Mouse (Mus musculus): ENCODE results near the gene Umad1. TPM values are rescaled to one million over a fixed set of nuclear protein-coding genes. Genes with fewer than 3 reads are reported as not detected.
A peak's percentile ranks its signal among the peaks of the same experiment; 100 is the strongest.

Umad1 gene
- polyA plus RNA-seq, 1 experiment from 2014 or later = 62.2 TPM

DNA sequence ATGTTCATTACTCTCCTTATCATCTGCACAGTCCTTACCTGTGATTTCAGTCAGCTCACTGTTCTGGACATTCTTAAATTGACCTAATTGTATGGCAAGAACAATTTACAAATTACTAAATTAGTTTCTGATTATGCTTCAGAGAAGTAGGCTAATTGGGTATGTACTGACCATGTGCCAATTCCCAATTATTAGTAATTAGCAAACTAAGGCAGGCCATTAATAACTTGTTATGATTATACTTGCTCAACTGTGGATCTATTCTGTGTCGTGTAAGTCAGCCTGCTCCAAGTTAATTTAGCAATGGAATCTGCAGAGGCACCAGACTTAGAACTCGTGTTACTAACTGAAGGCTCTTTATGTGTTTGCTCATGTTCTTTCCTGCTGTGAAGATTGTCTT lies 114.0 kb downstream of the Umad1 start:
- Histone ChIP-seq H3K4me2 (no peak overlapping the region), H3K27ac (replicated peaks) (no peak overlapping the region), H3K9me3 (replicated peaks) (no peaks in the 10 kb centered on the region), H3K9ac (replicated peaks) (no peak overlapping the region), H3K27me3 (replicated peaks) (no peaks in the 10 kb centered on the region), H3K4me1 (no peaks in the 10 kb centered on the region), H3K36me3 (peaks cover 6% of the 10 kb centered on the region), H3K4me3 (replicated peaks) (no peak overlapping the region)
- WGBS = 46% methylated on average over 2 of the region's 2 CpGs
- no peak for ATAC-seq (ENCODE audit: low FRiP score)

DNA sequence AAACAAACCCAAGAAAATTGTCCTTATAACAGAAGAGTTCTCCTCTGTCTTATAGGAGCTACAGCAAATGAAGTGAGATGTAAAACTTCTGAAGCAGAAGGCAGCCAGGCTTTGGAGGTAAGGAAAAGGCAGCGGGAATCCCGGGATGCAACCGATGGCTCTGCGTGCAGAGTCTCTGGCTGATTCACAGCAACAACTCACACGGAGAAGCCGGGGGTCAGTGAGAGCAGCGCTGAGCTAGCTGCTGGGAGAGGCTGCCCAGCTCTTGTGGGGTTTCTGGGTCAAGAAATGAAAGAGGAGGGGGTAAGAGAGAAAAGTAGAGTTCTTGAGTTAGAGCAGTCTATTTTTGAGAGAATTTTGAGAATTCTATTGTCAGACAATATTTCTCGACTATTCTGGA lies 114.8 kb downstream of the Umad1 start:
- Histone ChIP-seq H3K4me3 (replicated peaks) (no peak overlapping the region), H3K4me2 (no peak overlapping the region), H3K9me3 (replicated peaks) (no peaks in the 10 kb centered on the region), H3K27me3 (replicated peaks) (no peaks in the 10 kb centered on the region), H3K9ac (replicated peaks) (no peak overlapping the region), H3K36me3 (peaks cover 13% of the 10 kb centered on the region), H3K4me1 (no peaks in the 10 kb centered on the region), H3K27ac (replicated peaks) (no peak overlapping the region)
- no peak for ATAC-seq (ENCODE audit: low FRiP score)
- 52% methylated on average over 8 of the region's 8 CpGs for WGBS

DNA sequence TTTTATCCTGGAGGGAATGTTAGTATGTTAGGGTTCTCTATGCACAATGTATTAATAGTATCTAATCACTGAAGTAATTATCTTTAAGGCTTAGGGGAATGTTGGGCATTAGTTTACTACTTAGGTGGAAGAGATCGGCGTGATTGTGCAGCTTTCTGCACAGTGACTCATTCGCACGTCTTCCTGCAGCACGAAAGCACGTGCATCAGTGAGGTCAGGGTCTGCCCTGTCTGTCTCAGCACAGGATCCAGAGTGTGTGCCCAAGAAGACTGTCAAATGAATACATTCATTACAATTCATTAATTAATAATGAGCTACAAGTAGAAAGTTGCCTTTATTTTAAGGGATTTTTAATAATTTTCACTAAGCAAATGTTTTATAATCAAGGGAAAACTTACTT lies 115.2 kb downstream of the Umad1 start:
- H3K36me3 ChIP-seq = peaks cover 13% of the 10 kb centered on the region
- no peaks in the 10 kb centered on the region for H3K9me3 ChIP-seq (replicated peaks)
- no peaks in the 10 kb centered on the region for H3K4me1 ChIP-seq
- H3K4me3 ChIP-seq (replicated peaks) = no peak overlapping the region
- WGBS = 77% methylated on average over 6 of the region's 6 CpGs
- no peaks in the 10 kb centered on the region for H3K27me3 ChIP-seq (replicated peaks)
- no peak overlapping the region for H3K9ac ChIP-seq (replicated peaks)
- H3K27ac ChIP-seq (replicated peaks) = no peak overlapping the region
- 0 out of 2 replicates have a peak, but pooled peaks have one; percentile 50 for ATAC-seq (ENCODE audit: low FRiP score)
- no peak overlapping the region for H3K4me2 ChIP-seq

DNA sequence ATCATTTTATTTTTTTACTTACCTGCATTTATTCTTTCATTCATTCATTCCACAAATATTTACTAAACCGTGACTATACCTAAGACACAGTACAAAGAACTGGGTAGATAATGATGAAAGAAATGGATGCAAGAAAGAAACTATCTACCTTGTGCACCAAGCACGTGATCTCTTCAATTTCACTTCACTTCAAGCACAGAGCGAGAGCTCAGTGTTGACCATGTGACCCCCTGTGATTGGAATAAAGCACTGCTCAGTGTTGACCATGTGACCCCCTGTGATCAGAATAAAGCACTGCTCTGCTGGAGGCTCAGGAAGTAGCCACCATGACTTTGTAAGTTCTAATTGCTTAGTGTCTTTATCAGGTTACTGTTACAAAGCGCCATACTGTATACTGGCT lies 115.6 kb downstream of the Umad1 start:
- Histone ChIP-seq H3K27me3 (replicated peaks) (no peaks in the 10 kb centered on the region), H3K27ac (replicated peaks) (no peak overlapping the region), H3K4me2 (no peak overlapping the region), H3K4me1 (no peaks in the 10 kb centered on the region), H3K36me3 (peaks cover 13% of the 10 kb centered on the region), H3K4me3 (replicated peaks) (no peak overlapping the region), H3K9ac (replicated peaks) (no peak overlapping the region), H3K9me3 (replicated peaks) (no peaks in the 10 kb centered on the region)
- 88% methylated on average over 4 of the region's 4 CpGs for WGBS
- no peak for ATAC-seq (ENCODE audit: low FRiP score)

DNA sequence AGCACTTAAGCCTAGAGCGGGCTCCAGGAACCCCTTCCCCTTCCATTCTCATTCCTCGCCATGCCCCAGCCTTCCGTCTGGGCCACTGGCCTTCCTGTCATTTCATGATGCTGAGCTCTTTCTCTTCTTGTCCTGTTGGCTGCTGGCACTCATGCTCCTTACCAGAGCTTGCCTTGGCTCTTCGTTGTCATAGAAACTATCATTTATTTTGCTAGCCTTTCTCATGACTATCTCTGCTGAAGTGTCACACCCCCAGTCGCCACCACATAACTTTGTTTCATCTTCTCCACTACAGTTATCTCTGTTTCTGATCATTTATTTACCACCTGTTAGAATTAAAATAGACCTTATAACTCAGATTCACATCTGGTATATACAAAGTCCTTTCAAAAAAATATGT lies 117.3 kb downstream of the Umad1 start:
- Histone ChIP-seq H3K4me3 (replicated peaks) (no peak overlapping the region), H3K4me1 (no peaks in the 10 kb centered on the region), H3K9me3 (replicated peaks) (no peaks in the 10 kb centered on the region), H3K36me3 (peaks cover 13% of the 10 kb centered on the region), H3K4me2 (no peak overlapping the region), H3K9ac (replicated peaks) (no peak overlapping the region), H3K27ac (replicated peaks) (no peak overlapping the region), H3K27me3 (replicated peaks) (no peaks in the 10 kb centered on the region)
- 97% methylated on average over 5 of the region's 5 CpGs for WGBS
- no peak for ATAC-seq (ENCODE audit: low FRiP score)

DNA sequence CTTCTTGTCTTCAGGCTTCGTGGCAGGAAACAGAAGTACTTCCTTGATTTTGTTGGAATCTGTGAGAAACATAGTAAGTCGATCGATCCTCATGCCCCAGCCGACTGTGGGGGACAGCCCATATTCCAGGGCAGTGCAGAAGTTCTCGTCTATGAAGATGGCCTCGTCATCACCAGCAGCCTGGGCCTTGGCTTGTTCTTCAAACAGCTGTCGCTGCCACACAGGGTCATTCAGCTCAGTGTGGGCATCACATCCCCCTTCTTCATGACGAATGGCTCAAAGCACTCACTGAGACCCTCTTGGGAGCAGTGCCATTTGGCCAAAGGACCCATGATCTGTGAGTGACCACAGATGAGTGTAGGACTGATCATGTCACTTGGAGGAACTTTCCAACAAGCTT lies 118.6 kb downstream of the Umad1 start:
- 95% methylated on average over 8 of the region's 8 CpGs for WGBS
- ATAC-seq (ENCODE audit: low FRiP score) = no peak
- Histone ChIP-seq H3K9ac (replicated peaks) (no peak overlapping the region), H3K4me2 (no peak overlapping the region), H3K27ac (replicated peaks) (no peak overlapping the region), H3K4me3 (replicated peaks) (no peak overlapping the region), H3K9me3 (replicated peaks) (no peaks in the 10 kb centered on the region), H3K4me1 (no peaks in the 10 kb centered on the region), H3K36me3 (peaks cover 13% of the 10 kb centered on the region), H3K27me3 (replicated peaks) (no peaks in the 10 kb centered on the region)

DNA sequence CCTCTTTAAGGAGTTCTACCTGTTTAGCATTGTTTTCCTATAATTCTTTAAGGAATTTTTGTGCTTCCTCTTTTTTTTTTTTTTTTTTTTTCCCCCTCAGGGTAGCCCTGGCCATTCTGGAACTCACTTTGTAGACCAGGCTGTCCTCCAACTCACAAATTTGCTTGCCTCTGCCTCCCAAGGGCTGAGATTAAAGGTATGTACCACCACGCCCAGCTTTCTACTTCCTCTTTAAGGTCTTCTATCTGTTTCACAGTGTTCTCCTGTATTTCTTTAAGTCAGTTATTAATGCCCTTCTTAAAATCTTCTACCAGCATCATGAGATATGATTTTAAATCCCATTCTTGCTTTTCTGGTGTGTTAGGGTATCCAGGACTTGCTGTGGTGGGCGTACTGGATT lies 130.2 kb downstream of the Umad1 start:
- ATAC-seq (ENCODE audit: low FRiP score) = no peak
- Histone ChIP-seq H3K9me3 (replicated peaks) (no peaks in the 10 kb centered on the region), H3K36me3 (no peaks in the 10 kb centered on the region), H3K4me2 (no peak overlapping the region), H3K4me1 (no peaks in the 10 kb centered on the region), H3K4me3 (replicated peaks) (no peak overlapping the region), H3K27me3 (replicated peaks) (no peaks in the 10 kb centered on the region), H3K27ac (replicated peaks) (no peak overlapping the region), H3K9ac (replicated peaks) (no peak overlapping the region)
- WGBS = 100% methylated on average over 2 of the region's 2 CpGs

DNA sequence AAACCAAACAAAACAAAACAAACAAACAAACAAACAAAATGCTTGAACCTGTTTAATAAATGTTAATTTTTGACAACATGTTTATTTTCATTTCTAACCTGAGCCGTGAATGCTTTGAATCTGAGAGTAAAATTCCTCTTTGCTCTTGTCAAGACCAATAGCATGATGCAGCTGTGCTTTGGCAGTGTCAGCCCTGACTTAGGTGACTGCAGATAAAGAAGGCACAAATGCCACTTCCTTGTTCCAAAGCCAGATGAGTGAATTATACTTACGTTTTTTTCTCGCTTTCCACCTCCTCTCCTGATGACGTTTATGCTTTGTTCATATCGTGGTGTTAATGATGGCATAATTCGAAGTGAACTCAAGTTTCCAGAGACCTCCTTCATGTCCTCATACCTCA lies 131.2 kb downstream of the Umad1 start:
- H3K4me3 ChIP-seq (replicated peaks) = no peak overlapping the region
- no peak overlapping the region for H3K4me2 ChIP-seq
- WGBS = 96% methylated on average over 6 of the region's 6 CpGs
- H3K4me1 ChIP-seq = no peaks in the 10 kb centered on the region
- H3K9ac ChIP-seq (replicated peaks) = no peak overlapping the region
- no peaks in the 10 kb centered on the region for H3K36me3 ChIP-seq
- no peak overlapping the region for H3K27ac ChIP-seq (replicated peaks)
- no peak for ATAC-seq (ENCODE audit: low FRiP score)
- H3K9me3 ChIP-seq (replicated peaks) = no peaks in the 10 kb centered on the region
- H3K27me3 ChIP-seq (replicated peaks) = no peaks in the 10 kb centered on the region

DNA sequence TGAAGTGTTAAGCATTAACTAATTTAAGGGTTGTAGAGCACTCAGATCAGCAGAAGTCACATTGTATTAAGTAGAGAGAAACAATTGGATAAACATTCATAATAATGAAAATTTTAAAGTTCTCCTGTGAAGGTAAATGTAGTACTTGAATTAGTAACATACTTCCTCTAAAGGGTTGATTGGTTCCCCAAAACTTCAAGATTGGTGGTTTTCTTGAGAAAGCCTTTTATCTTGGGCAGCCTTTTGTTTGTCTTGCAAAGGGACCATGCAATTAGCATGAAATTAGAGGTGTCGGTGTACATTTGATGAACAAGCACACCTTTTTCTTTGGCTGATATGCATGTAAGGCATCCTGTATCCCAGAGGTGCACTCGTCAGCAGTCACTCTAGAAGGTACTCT lies 131.8 kb downstream of the Umad1 start:
- 77% methylated on average over 2 of the region's 2 CpGs for WGBS
- Histone ChIP-seq H3K27me3 (replicated peaks) (no peaks in the 10 kb centered on the region), H3K9me3 (replicated peaks) (no peaks in the 10 kb centered on the region), H3K27ac (replicated peaks) (no peak overlapping the region), H3K9ac (replicated peaks) (no peak overlapping the region), H3K4me2 (no peak overlapping the region), H3K4me3 (replicated peaks) (no peak overlapping the region), H3K36me3 (no peaks in the 10 kb centered on the region), H3K4me1 (no peaks in the 10 kb centered on the region)
- no peak for ATAC-seq (ENCODE audit: low FRiP score)

DNA sequence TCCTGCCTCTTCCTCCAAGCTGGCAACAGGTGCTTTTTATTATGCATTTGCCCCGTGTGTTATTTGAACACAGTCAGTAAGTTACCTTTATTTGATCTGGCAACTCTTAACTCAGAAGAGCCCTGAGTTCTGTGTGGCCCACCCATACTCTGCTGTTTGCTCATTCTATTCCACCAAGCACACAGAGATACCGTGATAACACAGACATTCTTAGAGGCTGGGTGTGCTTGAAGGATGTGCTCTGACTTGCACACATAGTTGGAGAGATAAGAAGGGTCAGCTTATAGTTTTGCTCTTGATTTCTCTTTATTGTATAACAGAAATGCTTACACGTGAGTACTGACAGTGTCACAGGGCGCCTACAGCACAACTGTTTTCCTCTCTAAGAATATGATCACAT lies 133.9 kb downstream of the Umad1 start:
- Histone ChIP-seq H3K27me3 (replicated peaks) (no peaks in the 10 kb centered on the region), H3K27ac (replicated peaks) (no peak overlapping the region), H3K36me3 (no peaks in the 10 kb centered on the region), H3K4me3 (replicated peaks) (no peak overlapping the region), H3K4me1 (no peaks in the 10 kb centered on the region), H3K9me3 (replicated peaks) (no peaks in the 10 kb centered on the region), H3K4me2 (no peak overlapping the region), H3K9ac (replicated peaks) (no peak overlapping the region)
- 85% methylated on average over 4 of the region's 4 CpGs for WGBS
- ATAC-seq (ENCODE audit: low FRiP score) = no peak

DNA sequence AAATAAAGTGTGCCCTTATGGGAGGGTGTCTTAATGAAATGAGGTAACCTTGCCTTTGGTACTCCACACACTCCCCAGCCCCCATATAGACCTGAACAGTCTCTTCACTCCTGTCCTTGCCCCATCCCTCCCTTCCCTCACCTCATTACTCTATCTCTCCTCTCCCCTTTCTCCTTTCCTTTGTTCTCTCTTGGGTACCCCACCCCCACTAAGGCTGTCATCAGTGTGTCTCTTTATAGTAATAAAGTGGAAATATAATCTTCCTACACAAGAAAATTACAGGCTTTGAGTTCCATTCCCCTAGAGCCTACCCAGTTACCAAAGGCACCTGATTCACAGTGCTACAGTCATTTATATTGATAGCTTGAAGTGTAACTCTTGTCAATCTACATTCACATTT lies 135.0 kb downstream of the Umad1 start:
- Histone ChIP-seq H3K27me3 (replicated peaks) (no peaks in the 10 kb centered on the region), H3K36me3 (no peaks in the 10 kb centered on the region), H3K4me3 (replicated peaks) (no peak overlapping the region), H3K4me1 (no peaks in the 10 kb centered on the region), H3K9me3 (replicated peaks) (no peaks in the 10 kb centered on the region), H3K27ac (replicated peaks) (no peak overlapping the region), H3K4me2 (no peak overlapping the region), H3K9ac (replicated peaks) (no peak overlapping the region)
- ATAC-seq (ENCODE audit: low FRiP score) = no peak

DNA sequence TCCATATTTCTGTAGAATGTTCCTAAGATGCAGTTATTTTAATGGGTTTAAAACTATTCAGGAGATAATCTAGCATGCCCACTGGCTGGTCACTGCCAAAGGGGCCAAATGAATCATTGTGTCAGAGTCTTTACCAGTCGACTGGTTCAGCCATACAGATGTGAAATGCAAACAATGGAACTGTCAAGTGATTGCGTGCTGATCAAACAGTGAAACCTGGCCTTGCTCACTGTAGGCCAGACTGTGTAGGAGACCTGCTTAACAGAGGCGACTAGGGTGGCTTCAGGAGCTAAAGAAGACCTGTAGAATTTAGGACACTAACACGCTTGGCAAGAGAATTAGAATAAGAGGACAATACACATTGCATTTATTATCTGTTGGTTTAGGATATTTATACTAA lies 136.0 kb downstream of the Umad1 start:
- H3K9me3 ChIP-seq (replicated peaks) = no peaks in the 10 kb centered on the region
- no peak overlapping the region for H3K27ac ChIP-seq (replicated peaks)
- H3K9ac ChIP-seq (replicated peaks) = no peak overlapping the region
- whole genome bisulfite sequencing = 26% methylated on average over 4 of the region's 4 CpGs
- no peak for ATAC-seq (ENCODE audit: low FRiP score)
- H3K4me1 ChIP-seq = no peaks in the 10 kb centered on the region
- H3K36me3 ChIP-seq = no peaks in the 10 kb centered on the region
- no peak overlapping the region for H3K4me2 ChIP-seq
- no peaks in the 10 kb centered on the region for H3K27me3 ChIP-seq (replicated peaks)
- no peak overlapping the region for H3K4me3 ChIP-seq (replicated peaks)

DNA sequence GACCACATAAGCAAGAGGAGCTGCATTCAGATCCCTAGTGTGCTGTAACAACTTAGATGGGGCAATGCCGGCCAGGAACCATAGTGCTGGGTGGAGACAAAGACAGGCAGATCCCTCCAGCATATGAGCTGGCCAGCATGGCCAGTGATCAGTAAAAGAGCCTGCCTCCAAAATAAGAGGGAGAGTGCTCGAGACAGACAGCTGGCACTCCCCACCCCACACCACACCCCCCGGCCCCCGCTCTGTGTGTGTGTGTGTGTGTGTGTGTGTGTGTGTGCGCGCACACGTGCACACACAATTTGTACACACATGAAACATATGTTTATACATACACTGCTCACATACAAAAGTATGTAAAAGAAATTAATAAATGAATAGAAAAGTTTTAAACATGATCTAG lies 138.2 kb downstream of the Umad1 start:
- Histone ChIP-seq H3K9ac (replicated peaks) (no peak overlapping the region), H3K4me2 (no peak overlapping the region), H3K4me1 (no peaks in the 10 kb centered on the region), H3K27ac (replicated peaks) (no peak overlapping the region), H3K9me3 (replicated peaks) (no peaks in the 10 kb centered on the region), H3K4me3 (replicated peaks) (no peak overlapping the region), H3K36me3 (no peaks in the 10 kb centered on the region), H3K27me3 (replicated peaks) (no peaks in the 10 kb centered on the region)
- ATAC-seq (ENCODE audit: low FRiP score) = 0 out of 2 replicates have a peak, but pooled peaks have one; percentile 28
- WGBS = 78% methylated on average over 7 of the region's 7 CpGs

Measured in neural tube, embryonic 15.5 days (tissue).